Mouse (Mus musculus) ES-Bruce4 (cell line): ENCODE measurements around the gene Gm14214.

Experiments
- CTCF ChIP-seq: IDR thresholded peaks from one replicate; pipeline ENCODE4 v1.8.1; 2011; ENCODE audit warnings: low read depth, low read length
- POLR2A ChIP-seq: IDR thresholded peaks from one replicate; pipeline ENCODE4 v1.8.1; 2011; ENCODE audit warnings: low read length; ENCODE audit not compliant: insufficient read depth

- TF ChIP-seq POLR2A (no peak), CTCF (no peak)
Observed at GRCm38 (mm10) chr2:154776496-154776895, 6.7 kb upstream of the Gm14214 start.
